Mouse (Mus musculus): ENCODE results near the gene Fam234b.

- TF ChIP-seq CHD2 (IDR thresholded peaks at IDR 0.05; ENCODE audit: low read depth, low read length) (no peak), HCFC1 (IDR thresholded peaks at IDR 0.05; ENCODE audit: borderline replicate concordance, insufficient read depth, low read length) (0 out of 2 replicates have a peak, but pooled peaks have one; percentile 33), MAFK (IDR thresholded peaks at IDR 0.05; ENCODE audit: insufficient read depth, low read depth, low read length) (no peak), ZC3H11A (IDR thresholded peaks at IDR 0.05; ENCODE audit: borderline replicate concordance, low read depth, low read length) (no peak), ZNF384 (IDR thresholded peaks at IDR 0.05; ENCODE audit: low read depth, low read length) (no peak)
These were observed 30.1 kb upstream of the Fam234b start for GRCm38 (mm10) chr6:135167380-135168311.
